Mouse (Mus musculus): ENCODE measurements at regions not wholly inside any gene's neighbourhood (a gene's known extent, or its start where the extent isn't known, plus 50 kb on each side); places are given as distances from the start of the nearest gene placed in this dataset.
A peak's percentile ranks its signal among the peaks of the same experiment; 100 is the strongest.
"Not testable (repeated sequence)": the region's sequence is repeated elsewhere in the genome, so short reads cannot be mapped to it uniquely, and the experiment has no call there.

DNA sequence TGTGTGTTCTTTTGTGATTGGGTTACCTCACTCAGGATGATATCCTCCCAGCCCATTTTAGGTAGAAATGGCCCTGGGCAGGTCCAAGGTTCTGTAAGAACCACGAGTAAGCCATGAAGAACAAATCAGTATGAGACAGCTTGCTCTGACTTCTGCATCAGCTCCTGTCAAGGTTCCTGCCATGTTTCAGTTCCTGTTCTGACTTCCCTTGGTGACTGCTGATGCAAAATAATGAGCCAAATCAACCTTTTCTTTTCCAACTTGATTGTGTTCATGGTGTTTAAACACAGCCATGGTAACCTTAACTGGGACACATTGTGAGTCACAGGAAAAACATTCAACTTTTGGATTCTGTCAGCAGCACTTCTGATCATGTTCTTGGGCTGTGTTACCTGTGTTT lies 667.4 kb upstream of the Igfbp7 start:
- Histone ChIP-seq H3K27me3 (ENCODE audit: control insufficient read depth, insufficient read depth, low read length) (no peaks in the 10 kb centered on the region), H3K36me3 (ENCODE audit: control insufficient read depth, insufficient read depth, low read length) (no peaks in the 10 kb centered on the region), H3K9me3 (ENCODE audit: control insufficient read depth, low read length) (no peaks in the 10 kb centered on the region), H3K4me1 (ENCODE audit: control insufficient read depth, insufficient read depth, low read length) (no peaks in the 10 kb centered on the region), H3K4me2 (ENCODE audit: low read length) (no peak overlapping the region), H3K9ac (replicated peaks; ENCODE audit: low read length) (no peak overlapping the region), H3K4me3 (replicated peaks; ENCODE audit: low read depth, low read length) (no peak overlapping the region), H3K27ac (replicated peaks; ENCODE audit: low read depth, low read length) (no peak overlapping the region)
- no peak for DNase-seq
- WGBS, result 68% methylated on average over 1 of the region's 1 CpGs
- no peak for ATAC-seq (ENCODE audit: low FRiP score, low TSS enrichment)

DNA sequence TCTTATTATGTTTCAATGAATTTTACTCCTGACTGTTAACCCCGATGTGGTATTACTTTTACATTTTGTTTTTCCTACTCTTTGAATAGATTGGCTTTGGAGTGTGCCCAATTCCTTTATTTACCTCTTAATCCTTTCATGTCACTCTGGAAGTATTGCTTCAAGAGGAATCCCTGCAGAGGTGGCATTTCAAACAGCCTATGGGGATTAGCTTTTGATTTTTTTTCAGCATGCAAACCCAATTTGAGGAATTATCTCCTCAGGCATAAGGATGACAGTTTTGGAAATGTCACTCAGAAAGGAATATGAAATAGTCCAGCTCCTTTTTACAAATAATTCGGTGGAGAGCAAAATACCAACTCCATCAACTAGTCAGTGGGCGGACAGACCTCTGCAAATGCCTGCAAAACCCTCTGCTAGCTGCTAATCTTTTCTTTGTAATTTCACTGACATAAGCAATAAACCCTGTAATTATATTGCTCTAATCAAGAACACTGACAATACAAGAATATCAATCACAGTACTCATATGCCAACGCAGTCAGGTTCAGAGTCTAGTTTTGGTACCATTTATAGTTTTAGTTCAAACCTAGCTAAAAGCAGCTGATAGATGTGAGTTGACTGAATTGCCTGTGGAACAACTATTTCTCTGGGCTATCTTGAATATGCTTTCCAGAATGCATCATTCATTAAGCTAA lies 624.9 kb upstream of the Igfbp7 start:
- no peaks in the 10 kb centered on the region for H3K9me3 ChIP-seq (ENCODE audit: control insufficient read depth, low read length)
- no peaks in the 10 kb centered on the region for H3K36me3 ChIP-seq (ENCODE audit: control insufficient read depth, insufficient read depth, low read length)
- H3K27ac ChIP-seq (replicated peaks; ENCODE audit: low read depth, low read length), result no peak overlapping the region
- no peaks in the 10 kb centered on the region for H3K27me3 ChIP-seq (ENCODE audit: control insufficient read depth, insufficient read depth, low read length)
- ATAC-seq (ENCODE audit: low FRiP score, low TSS enrichment) (no peak; the same call in 1 of the 2 replicates), DNase-seq (peak; percentile 59)
- H3K4me1 ChIP-seq (ENCODE audit: control insufficient read depth, insufficient read depth, low read length), result peaks cover 3% of the 10 kb centered on the region; the same call in 1 of the 2 replicates
- WGBS, result 33% methylated on average over 4 of the region's 4 CpGs
- no peak overlapping the region for H3K4me3 ChIP-seq (replicated peaks; ENCODE audit: low read depth, low read length)
- no peak overlapping the region for H3K4me2 ChIP-seq (ENCODE audit: low read length)
- H3K9ac ChIP-seq (replicated peaks; ENCODE audit: low read length), result no peak overlapping the region

DNA sequence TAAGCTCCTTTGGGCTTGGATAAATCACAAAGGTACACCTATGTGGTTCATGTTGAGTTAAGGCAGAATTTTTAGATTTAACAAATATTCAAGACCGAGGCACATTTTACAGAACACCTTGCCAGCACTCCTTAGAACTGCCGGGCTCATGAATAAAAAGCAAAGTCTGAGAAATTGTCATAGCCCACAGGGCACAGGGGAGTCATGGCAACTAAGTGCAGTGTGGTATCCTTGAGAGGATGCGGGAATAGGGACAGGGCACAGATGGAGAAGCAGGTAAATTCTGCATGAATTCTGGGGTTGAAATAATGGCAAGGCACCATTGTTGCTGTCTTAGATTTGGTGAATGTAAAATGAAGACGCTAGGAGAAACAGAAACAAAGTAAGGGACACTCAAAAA lies 609.7 kb upstream of the Igfbp7 start:
- Histone ChIP-seq H3K4me3 (replicated peaks; ENCODE audit: low read depth, low read length) (no peak overlapping the region), H3K27me3 (ENCODE audit: control insufficient read depth, insufficient read depth, low read length) (no peaks in the 10 kb centered on the region), H3K9ac (replicated peaks; ENCODE audit: low read length) (no peak overlapping the region), H3K27ac (replicated peaks; ENCODE audit: low read depth, low read length) (no peak overlapping the region), H3K36me3 (ENCODE audit: control insufficient read depth, insufficient read depth, low read length) (no peaks in the 10 kb centered on the region), H3K9me3 (ENCODE audit: control insufficient read depth, low read length) (no peaks in the 10 kb centered on the region), H3K4me2 (ENCODE audit: low read length) (no peak overlapping the region), H3K4me1 (ENCODE audit: control insufficient read depth, insufficient read depth, low read length) (no peaks in the 10 kb centered on the region)
- 70% methylated on average over 4 of the region's 4 CpGs for WGBS
- ATAC-seq (ENCODE audit: low FRiP score, low TSS enrichment), result no peak
- peak; percentile 39 for DNase-seq

DNA sequence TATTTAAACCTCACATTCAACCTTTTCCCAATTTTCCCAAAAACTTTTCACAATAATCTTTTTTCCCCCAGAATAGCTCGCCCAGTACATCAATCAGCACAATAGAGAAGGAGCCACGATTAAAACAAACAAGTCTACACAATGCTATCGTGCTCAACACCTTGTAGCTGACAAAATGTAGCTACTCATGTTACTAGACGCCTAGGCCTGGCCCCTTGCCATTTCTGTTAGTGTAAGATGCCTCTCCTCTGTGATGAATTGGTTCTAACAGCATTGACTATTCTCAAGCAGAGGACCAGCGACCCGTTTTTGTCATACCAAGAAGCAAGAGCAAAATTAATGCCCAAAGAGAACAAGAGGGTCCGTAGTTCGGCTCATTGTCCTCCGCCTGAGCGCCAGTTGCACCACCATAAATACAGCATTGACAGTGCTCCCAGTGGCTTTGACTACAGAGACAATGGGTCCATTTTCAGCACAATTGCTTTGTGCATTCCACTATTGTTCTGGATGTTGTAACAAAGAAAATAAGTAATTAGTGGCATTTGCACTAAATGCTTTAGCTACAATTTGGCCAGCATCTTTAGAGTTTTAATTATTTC lies 578.7 kb upstream of the Igfbp7 start:
- ATAC-seq (ENCODE audit: low FRiP score, low TSS enrichment) (no peak), DNase-seq (peak; percentile 5)
- no peak overlapping the region for H3K27ac ChIP-seq (replicated peaks; ENCODE audit: low read depth, low read length)
- WGBS, result 74% methylated on average over 10 of the region's 10 CpGs
- no peak overlapping the region for H3K9ac ChIP-seq (replicated peaks; ENCODE audit: low read length)
- no peaks in the 10 kb centered on the region for H3K27me3 ChIP-seq (ENCODE audit: control insufficient read depth, insufficient read depth, low read length)
- no peaks in the 10 kb centered on the region for H3K36me3 ChIP-seq (ENCODE audit: control insufficient read depth, insufficient read depth, low read length)
- H3K9me3 ChIP-seq (ENCODE audit: control insufficient read depth, low read length), result no peaks in the 10 kb centered on the region
- no peaks in the 10 kb centered on the region for H3K4me1 ChIP-seq (ENCODE audit: control insufficient read depth, insufficient read depth, low read length)
- H3K4me2 ChIP-seq (ENCODE audit: low read length), result no peak overlapping the region
- no peak overlapping the region for H3K4me3 ChIP-seq (replicated peaks; ENCODE audit: low read depth, low read length)

DNA sequence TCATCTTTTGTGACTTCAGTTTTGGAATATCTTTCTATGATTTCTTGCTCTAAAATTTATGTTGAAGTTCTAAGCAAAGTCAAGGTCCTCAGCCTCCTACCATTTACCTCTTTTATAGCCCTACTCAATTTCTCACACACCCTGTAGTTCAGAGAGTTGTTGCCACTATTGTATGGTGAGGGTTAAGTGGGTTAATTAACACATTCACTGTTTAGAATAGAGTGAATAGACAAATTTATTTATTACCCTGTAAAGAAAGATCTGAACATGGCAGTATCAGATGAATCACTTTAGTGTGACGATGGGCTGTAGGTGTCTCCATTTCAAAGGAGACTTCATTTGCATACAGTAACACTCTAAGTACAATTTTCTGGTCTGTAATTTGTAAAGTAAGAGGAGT lies 577.4 kb upstream of the Igfbp7 start:
- Histone ChIP-seq H3K27me3 (ENCODE audit: control insufficient read depth, insufficient read depth, low read length) (no peaks in the 10 kb centered on the region), H3K4me3 (replicated peaks; ENCODE audit: low read depth, low read length) (no peak overlapping the region), H3K4me1 (ENCODE audit: control insufficient read depth, insufficient read depth, low read length) (no peaks in the 10 kb centered on the region), H3K27ac (replicated peaks; ENCODE audit: low read depth, low read length) (no peak overlapping the region), H3K9ac (replicated peaks; ENCODE audit: low read length) (no peak overlapping the region), H3K36me3 (ENCODE audit: control insufficient read depth, insufficient read depth, low read length) (no peaks in the 10 kb centered on the region), H3K4me2 (ENCODE audit: low read length) (no peak overlapping the region), H3K9me3 (ENCODE audit: control insufficient read depth, low read length) (no peaks in the 10 kb centered on the region)
- ATAC-seq (ENCODE audit: low FRiP score, low TSS enrichment), result no peak
- 68% methylated on average over 1 of the region's 1 CpGs for WGBS
- DNase-seq, result no peak

DNA sequence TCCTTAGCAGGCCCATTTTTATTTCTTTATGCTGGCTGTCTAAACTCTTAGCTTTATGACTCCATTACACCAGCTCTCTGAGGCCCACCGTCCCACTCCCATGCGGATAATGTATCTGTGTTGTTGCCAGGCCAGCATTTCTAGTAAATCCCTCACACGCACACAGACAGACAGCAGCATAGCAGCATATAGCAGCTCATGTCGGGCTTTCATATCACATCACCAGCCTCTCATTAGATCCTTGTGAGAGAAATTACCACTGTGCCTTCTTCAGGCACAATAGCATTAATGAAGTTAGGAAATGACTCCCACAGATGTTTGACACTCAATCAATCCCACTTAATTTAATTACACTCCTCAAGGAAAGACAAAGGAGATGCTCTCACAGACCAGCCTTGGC lies 532.2 kb upstream of the Igfbp7 start:
- WGBS, result 74% methylated on average over 4 of the region's 4 CpGs
- H3K36me3 ChIP-seq (ENCODE audit: control insufficient read depth, insufficient read depth, low read length); ATAC-seq (ENCODE audit: low FRiP score, low TSS enrichment); H3K27ac ChIP-seq (replicated peaks; ENCODE audit: low read depth, low read length); H3K4me1 ChIP-seq (ENCODE audit: control insufficient read depth, insufficient read depth, low read length); H3K27me3 ChIP-seq (ENCODE audit: control insufficient read depth, insufficient read depth, low read length); H3K9ac ChIP-seq (replicated peaks; ENCODE audit: low read length); H3K9me3 ChIP-seq (ENCODE audit: control insufficient read depth, low read length); H3K4me2 ChIP-seq (ENCODE audit: low read length); H3K4me3 ChIP-seq (replicated peaks; ENCODE audit: low read depth, low read length); DNase-seq: not testable (repeated sequence)

DNA sequence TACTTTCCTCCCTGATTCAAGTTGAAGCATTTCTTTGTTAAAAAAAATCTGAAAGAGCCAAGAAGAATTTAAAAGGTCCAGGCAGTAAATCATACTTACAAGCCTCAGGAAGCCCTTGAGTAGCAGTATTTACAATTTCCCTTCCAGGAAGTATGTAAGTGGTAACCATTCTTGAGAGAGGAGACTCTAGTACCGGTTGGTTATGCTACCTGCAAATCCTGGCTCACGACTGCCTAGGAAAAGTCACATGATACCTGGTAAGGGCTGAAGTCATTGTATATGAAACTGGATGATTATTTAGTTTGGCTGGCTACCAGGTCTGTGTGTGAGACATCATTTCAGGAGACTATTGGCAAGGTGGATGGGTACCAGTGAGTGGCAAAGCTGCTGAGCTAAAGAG lies 524.0 kb upstream of the Igfbp7 start:
- H3K4me2 ChIP-seq (ENCODE audit: low read length), result no peak overlapping the region
- H3K27me3 ChIP-seq (ENCODE audit: control insufficient read depth, insufficient read depth, low read length), result no peaks in the 10 kb centered on the region
- H3K9ac ChIP-seq (replicated peaks; ENCODE audit: low read length), result no peak overlapping the region
- H3K27ac ChIP-seq (replicated peaks; ENCODE audit: low read depth, low read length), result no peak overlapping the region
- no peaks in the 10 kb centered on the region for H3K4me1 ChIP-seq (ENCODE audit: control insufficient read depth, insufficient read depth, low read length)
- no peak for ATAC-seq (ENCODE audit: low FRiP score, low TSS enrichment)
- 87% methylated on average over 2 of the region's 2 CpGs for WGBS
- no peak for DNase-seq
- no peaks in the 10 kb centered on the region for H3K9me3 ChIP-seq (ENCODE audit: control insufficient read depth, low read length)
- H3K4me3 ChIP-seq (replicated peaks; ENCODE audit: low read depth, low read length), result no peak overlapping the region
- no peaks in the 10 kb centered on the region for H3K36me3 ChIP-seq (ENCODE audit: control insufficient read depth, insufficient read depth, low read length)

DNA sequence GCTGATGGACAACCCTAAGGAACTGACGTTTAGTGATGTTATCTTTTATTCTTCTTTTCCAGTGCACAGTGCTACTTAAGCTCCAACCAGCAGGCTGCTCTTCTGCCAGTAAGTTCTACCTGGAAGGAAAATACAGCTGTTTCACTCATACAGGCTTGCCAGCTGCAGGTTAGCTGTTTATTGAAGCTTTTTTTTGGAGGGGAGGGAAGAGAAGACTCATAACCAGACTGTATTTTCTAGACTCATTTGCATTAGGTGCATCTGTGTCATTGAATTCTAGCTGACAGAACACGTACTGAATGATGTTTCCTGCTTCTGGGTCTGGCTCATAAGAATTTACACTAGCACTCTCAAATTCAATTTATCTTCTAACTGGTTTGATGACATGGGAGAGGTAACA lies 513.3 kb upstream of the Igfbp7 start:
- no peak for ATAC-seq (ENCODE audit: low FRiP score, low TSS enrichment)
- H3K36me3 ChIP-seq (ENCODE audit: control insufficient read depth, insufficient read depth, low read length), result no peaks in the 10 kb centered on the region
- H3K27me3 ChIP-seq (ENCODE audit: control insufficient read depth, insufficient read depth, low read length), result no peaks in the 10 kb centered on the region
- H3K9me3 ChIP-seq (ENCODE audit: control insufficient read depth, low read length), result no peaks in the 10 kb centered on the region
- H3K4me1 ChIP-seq (ENCODE audit: control insufficient read depth, insufficient read depth, low read length), result peaks cover 9% of the 10 kb centered on the region; the same call in 1 of the 2 replicates
- no peak overlapping the region for H3K9ac ChIP-seq (replicated peaks; ENCODE audit: low read length)
- H3K4me3 ChIP-seq (replicated peaks; ENCODE audit: low read depth, low read length), result no peak overlapping the region
- no peak overlapping the region for H3K4me2 ChIP-seq (ENCODE audit: low read length)
- WGBS, result 82% methylated on average over 2 of the region's 2 CpGs
- DNase-seq, result no peak
- no peak overlapping the region for H3K27ac ChIP-seq (replicated peaks; ENCODE audit: low read depth, low read length)

DNA sequence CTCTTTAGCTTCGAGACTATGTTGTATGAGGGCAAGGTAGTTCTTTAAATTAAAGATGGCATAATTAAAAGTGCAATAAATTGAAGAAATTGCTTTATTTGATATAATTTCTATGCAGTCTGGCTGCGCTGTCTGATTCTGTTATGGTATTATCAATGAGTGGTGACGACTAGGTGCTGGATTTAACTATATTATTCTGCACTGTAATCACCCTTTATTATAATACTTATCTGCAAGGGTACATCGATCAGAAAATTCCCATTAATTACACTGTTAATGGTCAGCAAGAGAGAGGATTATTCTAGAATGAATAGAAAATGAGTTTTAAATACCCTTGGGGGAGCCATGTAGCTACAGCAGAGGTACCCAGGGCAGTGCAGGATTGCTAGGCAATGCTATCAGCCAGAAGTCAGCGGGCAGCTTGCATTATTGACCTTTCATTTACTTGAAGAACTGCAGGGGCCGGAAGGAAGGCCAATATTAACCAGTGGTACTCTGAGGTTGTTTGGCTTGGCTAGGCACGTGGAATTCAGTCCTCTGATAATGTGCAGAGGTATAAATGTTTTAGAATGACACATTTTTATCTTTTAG lies 509.3 kb upstream of the Igfbp7 start:
- Histone ChIP-seq H3K27ac (replicated peaks; ENCODE audit: low read depth, low read length) (no peak overlapping the region), H3K36me3 (ENCODE audit: control insufficient read depth, insufficient read depth, low read length) (no peaks in the 10 kb centered on the region), H3K9ac (replicated peaks; ENCODE audit: low read length) (no peak overlapping the region), H3K4me2 (ENCODE audit: low read length) (no peak overlapping the region), H3K9me3 (ENCODE audit: control insufficient read depth, low read length) (no peaks in the 10 kb centered on the region), H3K27me3 (ENCODE audit: control insufficient read depth, insufficient read depth, low read length) (no peaks in the 10 kb centered on the region), H3K4me3 (replicated peaks; ENCODE audit: low read depth, low read length) (no peak overlapping the region), H3K4me1 (ENCODE audit: control insufficient read depth, insufficient read depth, low read length) (peaks cover 9% of the 10 kb centered on the region; the same call in 1 of the 2 replicates)
- WGBS, result 37% methylated on average over 7 of the region's 7 CpGs
- DNase-seq (peak; percentile 46), ATAC-seq (ENCODE audit: low FRiP score, low TSS enrichment) (peak; percentile 40; the same call in 1 of the 2 replicates)
